Mouse (Mus musculus) olfactory bulb, adult 2 months (tissue): ENCODE measurements around the gene Vav3. TPM values are rescaled to one million over a fixed set of nuclear protein-coding genes. Genes with fewer than 3 reads are reported as not detected.
"Not testable (repeated sequence)": the region's sequence is repeated elsewhere in the genome, so short reads cannot be mapped to it uniquely, and the experiment has no call there.

Experiments used
- H3K27ac ChIP-seq: fragments of 200-500 bp; 2 replicates; pipeline ENCODE4 v1.5.1; 2012; ENCODE audit warnings: low read depth, low read length; ENCODE audit not compliant: insufficient read depth
- H3K4me1 ChIP-seq: fragments of 200-500 bp; 2 replicates; pipeline ENCODE4 v1.6.1; 2012; ENCODE audit warnings: low read length; ENCODE audit not compliant: control insufficient read depth, insufficient read depth
- H3K4me3 ChIP-seq: fragments of 200-500 bp; 2 replicates; pipeline ENCODE4 v1.5.1; 2012; ENCODE audit warnings: mild to moderate bottlenecking, low read depth, low read length, moderate library complexity; ENCODE audit not compliant: insufficient read depth
- CTCF ChIP-seq: fragments of 200-500 bp; IDR thresholded peaks from 2 replicates; pipeline ENCODE4 v1.5.1; 2012; ENCODE audit warnings: low read depth, mild to moderate bottlenecking, low read length, moderate library complexity; ENCODE audit not compliant: insufficient read depth
- POLR2A ChIP-seq: fragments of 200-500 bp; IDR thresholded peaks from 2 replicates; pipeline ENCODE4 v1.6.1; 2012; ENCODE audit warnings: mild to moderate bottlenecking, low read depth, low read length, moderate library complexity; ENCODE audit not compliant: insufficient read depth
- WGBS: fragments of 180-500 bp; shearing (Covaris S2); methylation state at CpG from one replicate; pipeline ENCODE4 v1.1.7; 2018; 5-methylcytosine and 5-hydroxymethylcytosine counted together
- polyA plus RNA-seq: library from polyadenylated mRNA; stranded (reverse); fragments of >200 nt; gene quantifications from 2 replicates; pipeline ENCODE4 v1.2.4, GENCODE M21; 2012; ENCODE audit warnings: low replicate concordance; ENCODE audit not compliant: missing spikeins, insufficient read depth, insufficient read length

Vav3 gene
- polyA plus RNA-seq, 1 experiment, result not detected

- no peak for TF ChIP-seq POLR2A
- no peak for TF ChIP-seq CTCF
- Histone ChIP-seq H3K4me3 (no peak overlapping the region), H3K4me1 (peaks cover 3% of the 10 kb centered on the region; the same call in 1 of the 2 replicates), H3K27ac (no peak overlapping the region; the same call in 1 of the 2 replicates)
- 63% methylated on average over 3 of the region's 3 CpGs for WGBS
These were observed 80.0 kb downstream of the Vav3 start for GRCm38 (mm10) chr3:109420403-109420802.

- no peak overlapping the region for H3K27ac ChIP-seq
- peaks cover 3% of the 10 kb centered on the region; the same call in 1 of the 2 replicates for H3K4me1 ChIP-seq
- TF ChIP-seq POLR2A (no peak), CTCF (no peak)
- H3K4me3 ChIP-seq, result no peak overlapping the region
- 23% methylated on average over 3 of the region's 3 CpGs for WGBS
These were observed 80.6 kb downstream of the Vav3 start for GRCm38 (mm10) chr3:109421019-109421418.

GRCm38 (mm10) chr3:109423440-109424079 is 83.1 kb downstream of the Vav3 start:
- WGBS, result 94% methylated on average over 5 of the region's 5 CpGs
- TF ChIP-seq CTCF (no peak), POLR2A (no peak)
- H3K27ac ChIP-seq, result no peak overlapping the region
- H3K4me3 ChIP-seq, result no peak overlapping the region
- peaks cover 3% of the 10 kb centered on the region; the same call in 1 of the 2 replicates for H3K4me1 ChIP-seq

GRCm38 (mm10) chr3:109431285-109431684 is 90.8 kb downstream of the Vav3 start:
- H3K27ac ChIP-seq, result no peak overlapping the region
- no peaks in the 10 kb centered on the region for H3K4me1 ChIP-seq
- WGBS, result 53% methylated on average over 1 of the region's 1 CpGs
- no peak overlapping the region for H3K4me3 ChIP-seq
- TF ChIP-seq CTCF (no peak), POLR2A (no peak)

- WGBS, result 100% methylated on average over 2 of the region's 2 CpGs
- H3K27ac ChIP-seq, result no peak overlapping the region
- TF ChIP-seq POLR2A, result no peak
- no peak for TF ChIP-seq CTCF
- H3K4me1 ChIP-seq, result 0 out of 2 replicates have a peak, but pooled peaks cover 1% of the 10 kb centered on the region
- no peak overlapping the region for H3K4me3 ChIP-seq
These were observed 98.1 kb downstream of the Vav3 start for GRCm38 (mm10) chr3:109438552-109438951.

- Histone ChIP-seq H3K4me3 (no peak overlapping the region), H3K4me1 (peaks cover 5% of the 10 kb centered on the region; the same call in 1 of the 2 replicates), H3K27ac (no peak overlapping the region)
- 89% methylated on average over 8 of the region's 8 CpGs for WGBS
- no peak for TF ChIP-seq CTCF
- TF ChIP-seq POLR2A, result no peak
These were observed 98.8 kb downstream of the Vav3 start for GRCm38 (mm10) chr3:109439253-109439652.

- no peak for TF ChIP-seq POLR2A
- no peak for TF ChIP-seq CTCF
- Histone ChIP-seq H3K27ac (no peak overlapping the region), H3K4me3 (no peak overlapping the region), H3K4me1 (peaks cover 5% of the 10 kb centered on the region; the same call in 1 of the 2 replicates)
- WGBS, result 80% methylated on average over 6 of the region's 6 CpGs
These were observed 99.5 kb downstream of the Vav3 start for GRCm38 (mm10) chr3:109440001-109440400.

GRCm38 (mm10) chr3:109444077-109444476 is 103.6 kb downstream of the Vav3 start:
- H3K4me3 ChIP-seq, result no peak overlapping the region
- WGBS, result 87% methylated on average over 3 of the region's 3 CpGs
- H3K4me1 ChIP-seq, result peaks cover 5% of the 10 kb centered on the region; the same call in 1 of the 2 replicates
- H3K27ac ChIP-seq, result no peak overlapping the region
- TF ChIP-seq POLR2A, result no peak

GRCm38 (mm10) chr3:109446903-109447302 is 106.5 kb downstream of the Vav3 start:
- WGBS, result 83% methylated on average over 4 of the region's 4 CpGs
- TF ChIP-seq CTCF, result no peak
- TF ChIP-seq POLR2A, result no peak
- H3K4me3 ChIP-seq, result no peak overlapping the region
- no peak overlapping the region for H3K27ac ChIP-seq
- peaks cover 5% of the 10 kb centered on the region; the same call in 1 of the 2 replicates for H3K4me1 ChIP-seq

GRCm38 (mm10) chr3:109448249-109448648 is 107.8 kb downstream of the Vav3 start:
- H3K27ac ChIP-seq, H3K4me1 ChIP-seq, H3K4me3 ChIP-seq: not testable (repeated sequence)
- WGBS, result 92% methylated on average over 5 of the region's 5 CpGs
